Mouse (Mus musculus): ENCODE data around the gene Ppib. TPM values are rescaled to one million over a fixed set of nuclear protein-coding genes. Genes with fewer than 3 reads are reported as not detected.
A peak's percentile ranks its signal among the peaks of the same experiment; 100 is the strongest.

The Ppib gene
- polyA plus RNA-seq (2015; fragmentation: Nextera tagmentation; extraction: Ambion mirVana) = 577 and 650 TPM in 2 replicates

DNA sequence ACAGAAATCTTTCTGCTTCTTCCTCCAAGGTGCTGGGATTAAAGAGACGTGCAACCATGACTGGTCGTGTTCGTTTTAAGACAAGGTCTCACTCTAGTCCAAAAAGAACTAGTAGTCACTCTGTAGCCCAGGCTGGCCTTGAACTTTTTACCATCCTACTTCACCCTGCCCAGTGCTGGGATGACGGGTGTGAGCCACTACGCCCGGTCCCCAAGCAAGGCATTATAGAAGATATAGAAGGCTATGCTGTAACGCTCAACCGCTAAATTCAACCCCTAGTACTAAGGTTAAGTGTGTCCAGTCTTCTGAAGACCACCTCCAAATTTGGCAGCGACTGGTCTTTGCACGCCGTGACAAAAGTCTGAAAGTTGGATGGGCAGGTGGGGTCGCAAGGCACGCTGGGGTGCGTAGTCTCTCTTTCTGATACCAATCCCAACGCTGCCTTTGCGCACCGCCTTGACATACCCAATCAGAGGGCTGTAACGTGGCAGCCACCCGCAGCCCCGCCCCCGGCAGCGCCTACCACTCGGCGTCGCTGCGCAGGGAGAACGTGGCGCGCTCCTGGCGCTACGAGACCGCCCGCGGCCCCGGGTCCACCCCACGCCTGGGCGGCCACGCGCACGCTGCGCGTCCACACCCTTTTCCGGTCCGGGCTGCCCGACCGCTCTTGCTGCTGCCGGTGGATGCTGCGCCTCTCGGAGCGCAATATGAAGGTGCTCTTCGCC lies at the start of gene Ppib:
TSS of gene Ppib (plus strand) at position 640 of the 725 bp plus-strand sequence.
- DNase-seq (ENCODE audit: low spot score) (peak; percentile 99), ATAC-seq (peak; percentile 100)
- Histone ChIP-seq H3K27ac (ENCODE audit: low read length) (peak within 1 kb of the TSS; percentile 86), H3K9ac (replicated peaks; ENCODE audit: low read depth) (peak within 1 kb of the TSS; percentile 78), H3K27me3 (replicated peaks; ENCODE audit: insufficient read depth, low read length) (no peaks in the 10 kb centered on the region), H3K9me3 (ENCODE audit: low read length) (no peaks in the 10 kb centered on the region), H3K4me2 (replicated peaks; ENCODE audit: low read depth, low read length) (peak within 1 kb of the TSS; percentile 72), H3K4me1 (ENCODE audit: insufficient read depth, low read depth, low read length) (peaks cover 8% of the 10 kb centered on the region; the same call in 1 of the 2 replicates), H3K4me3 (ENCODE audit: low read depth, low read length) (peak within 1 kb of the TSS; percentile 77), H3K36me3 (ENCODE audit: insufficient read depth, low read length) (peaks cover 7% of the 10 kb centered on the region; the same call in 1 of the 2 replicates)
- WGBS = 2% methylated on average over 41 of the region's 51 CpGs
- TF ChIP-seq CTCF (IDR thresholded peaks at IDR 0.05) = peak; percentile 48
- no peak for TF ChIP-seq EP300 (IDR thresholded peaks at IDR 0.05)

DNA sequence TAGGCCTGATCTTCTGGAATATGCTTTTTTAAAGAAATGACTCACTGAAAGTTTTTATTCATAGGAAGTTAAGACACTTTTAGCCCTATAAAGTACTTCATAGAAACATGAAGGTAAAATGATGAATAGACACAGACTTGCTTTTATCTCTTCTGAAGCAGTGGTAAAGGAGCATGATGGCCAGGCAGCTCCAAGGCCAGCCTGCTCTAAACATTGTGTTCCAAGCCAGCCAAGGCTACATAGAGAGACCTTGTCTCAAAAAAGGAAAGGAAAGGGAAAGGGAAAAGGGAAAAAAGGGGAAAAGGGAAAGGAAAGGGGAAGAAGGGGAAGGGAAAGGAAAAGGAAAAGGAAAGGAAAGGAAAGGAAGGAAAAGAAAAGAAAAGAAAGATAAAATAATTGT lies 39.4 kb upstream of the Ppib start:
- peaks cover 12% of the 10 kb centered on the region; the same call in 1 of the 2 replicates for H3K36me3 ChIP-seq (ENCODE audit: insufficient read depth, low read length)
- ATAC-seq = no peak
- no peak for TF ChIP-seq CTCF (IDR thresholded peaks at IDR 0.05)
- no peak for TF ChIP-seq EP300 (IDR thresholded peaks at IDR 0.05)
- no peak overlapping the region for H3K4me3 ChIP-seq (ENCODE audit: low read depth, low read length)
- no peak for DNase-seq (ENCODE audit: low spot score)
- H3K4me1 ChIP-seq (ENCODE audit: insufficient read depth, low read depth, low read length) = no peaks in the 10 kb centered on the region
- H3K9ac ChIP-seq (replicated peaks; ENCODE audit: low read depth) = no peak overlapping the region
- no peak overlapping the region for H3K4me2 ChIP-seq (replicated peaks; ENCODE audit: low read depth, low read length)
- no peaks in the 10 kb centered on the region for H3K27me3 ChIP-seq (replicated peaks; ENCODE audit: insufficient read depth, low read length)
- H3K9me3 ChIP-seq (ENCODE audit: low read length) = no peaks in the 10 kb centered on the region
- no peak overlapping the region for H3K27ac ChIP-seq (ENCODE audit: low read length)

DNA sequence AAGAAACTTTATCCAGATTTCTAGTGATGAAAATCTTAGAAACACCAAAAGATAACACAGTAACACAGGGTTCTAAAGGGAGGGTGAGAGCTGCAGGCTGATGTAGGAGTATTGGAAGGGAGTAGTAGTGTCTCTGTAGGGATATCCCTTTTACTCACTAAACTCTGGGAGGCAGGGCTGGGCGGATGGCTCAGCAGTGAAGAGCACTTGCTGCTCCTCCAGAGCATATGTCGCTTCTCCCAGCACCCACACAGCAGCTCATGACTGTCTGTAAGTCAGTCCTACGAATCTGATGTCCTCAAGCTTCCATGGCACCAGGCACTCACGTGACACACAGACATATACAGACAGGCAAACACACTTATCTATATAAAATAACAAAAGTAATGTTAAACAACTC lies 21.9 kb upstream of the Ppib start:
- DNase-seq (ENCODE audit: low spot score) (no peak), ATAC-seq (no peak)
- H3K4me2 ChIP-seq (replicated peaks; ENCODE audit: low read depth, low read length) = no peak overlapping the region
- H3K9me3 ChIP-seq (ENCODE audit: low read length) = no peaks in the 10 kb centered on the region
- 82% methylated on average over 4 of the region's 4 CpGs for WGBS
- no peak for TF ChIP-seq CTCF (IDR thresholded peaks at IDR 0.05)
- TF ChIP-seq EP300 (IDR thresholded peaks at IDR 0.05) = no peak
- H3K27ac ChIP-seq (ENCODE audit: low read length) = no peak overlapping the region
- H3K4me1 ChIP-seq (ENCODE audit: insufficient read depth, low read depth, low read length) = no peaks in the 10 kb centered on the region
- H3K4me3 ChIP-seq (ENCODE audit: low read depth, low read length) = no peak overlapping the region
- H3K27me3 ChIP-seq (replicated peaks; ENCODE audit: insufficient read depth, low read length) = no peaks in the 10 kb centered on the region
- H3K9ac ChIP-seq (replicated peaks; ENCODE audit: low read depth) = no peak overlapping the region
- H3K36me3 ChIP-seq (ENCODE audit: insufficient read depth, low read length) = peaks cover 18% of the 10 kb centered on the region; the same call in 1 of the 2 replicates

DNA sequence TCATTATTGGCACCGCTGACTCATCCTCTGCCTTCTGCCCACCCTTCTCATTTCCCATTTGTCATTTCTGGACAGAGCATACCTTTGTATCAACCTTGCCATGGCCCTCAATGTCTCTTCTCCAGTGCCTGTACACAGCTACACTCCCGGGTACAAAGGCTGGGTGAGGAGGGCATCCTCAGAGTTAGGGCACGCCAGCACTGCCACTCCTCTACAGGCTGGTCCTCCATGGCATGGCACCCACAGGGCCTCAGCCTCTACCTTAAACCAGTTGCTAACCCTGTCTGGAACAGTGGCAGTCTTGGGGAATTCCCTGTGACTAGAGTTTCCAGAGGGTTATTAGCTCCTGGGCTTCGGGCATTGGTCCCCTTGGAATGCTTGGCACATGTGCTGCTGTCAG lies 21.4 kb upstream of the Ppib start:
- H3K4me1 ChIP-seq (ENCODE audit: insufficient read depth, low read depth, low read length) = no peaks in the 10 kb centered on the region
- DNase-seq (ENCODE audit: low spot score) (no peak), ATAC-seq (no peak)
- no peaks in the 10 kb centered on the region for H3K27me3 ChIP-seq (replicated peaks; ENCODE audit: insufficient read depth, low read length)
- no peak overlapping the region for H3K9ac ChIP-seq (replicated peaks; ENCODE audit: low read depth)
- H3K4me3 ChIP-seq (ENCODE audit: low read depth, low read length) = no peak overlapping the region
- H3K27ac ChIP-seq (ENCODE audit: low read length) = no peak overlapping the region
- TF ChIP-seq EP300 (IDR thresholded peaks at IDR 0.05) (no peak), CTCF (IDR thresholded peaks at IDR 0.05) (no peak)
- no peak overlapping the region for H3K4me2 ChIP-seq (replicated peaks; ENCODE audit: low read depth, low read length)
- H3K9me3 ChIP-seq (ENCODE audit: low read length) = no peaks in the 10 kb centered on the region
- 94% methylated on average over 4 of the region's 4 CpGs for WGBS
- H3K36me3 ChIP-seq (ENCODE audit: insufficient read depth, low read length) = peaks cover 18% of the 10 kb centered on the region; the same call in 1 of the 2 replicates

DNA sequence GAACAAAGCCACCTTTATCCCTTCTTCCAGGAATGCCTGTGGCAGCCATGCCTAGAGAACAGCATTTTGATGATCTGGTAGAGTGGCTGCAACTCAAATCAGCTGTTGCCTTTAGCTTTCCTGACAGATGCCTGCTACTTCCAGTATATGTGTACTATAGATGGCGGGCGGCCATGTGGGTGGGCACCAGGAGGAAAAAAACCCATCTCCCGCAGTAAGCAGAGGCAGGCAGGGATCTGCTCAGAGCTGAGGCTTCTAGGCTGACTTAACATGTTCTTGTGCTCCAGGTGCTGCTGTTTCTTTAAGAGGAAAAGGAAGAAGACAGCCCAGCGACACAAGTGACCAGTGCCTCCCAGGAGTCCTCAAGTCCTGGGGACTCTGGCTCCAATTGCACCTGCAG lies 20.7 kb upstream of the Ppib start:
- peaks cover 18% of the 10 kb centered on the region; the same call in 1 of the 2 replicates for H3K36me3 ChIP-seq (ENCODE audit: insufficient read depth, low read length)
- 79% methylated on average over 4 of the region's 4 CpGs for WGBS
- no peak for ATAC-seq

DNA sequence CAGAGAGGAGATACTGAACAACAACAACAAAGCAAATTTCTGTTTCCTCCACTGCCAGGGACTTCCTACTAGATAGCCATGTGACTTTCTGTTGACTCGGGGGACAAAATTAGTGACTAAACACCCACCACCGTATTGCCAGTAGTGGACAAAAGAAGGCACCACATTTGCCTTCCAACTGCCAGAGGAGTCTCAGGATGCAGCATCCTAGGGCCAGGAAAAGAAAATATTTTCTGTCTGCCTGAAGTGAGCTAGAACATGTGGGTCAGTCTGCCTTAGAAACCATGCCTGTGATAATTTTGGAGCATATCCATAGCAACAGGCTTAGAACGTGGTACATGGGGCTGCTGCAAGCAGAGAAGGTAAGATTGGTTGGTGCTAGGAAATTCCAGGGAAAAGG lies 19.2 kb upstream of the Ppib start:
- H3K9ac ChIP-seq (replicated peaks; ENCODE audit: low read depth) = no peak overlapping the region
- H3K4me3 ChIP-seq (ENCODE audit: low read depth, low read length) = no peak overlapping the region
- H3K4me1 ChIP-seq (ENCODE audit: insufficient read depth, low read depth, low read length) = no peaks in the 10 kb centered on the region
- H3K9me3 ChIP-seq (ENCODE audit: low read length) = no peaks in the 10 kb centered on the region
- H3K4me2 ChIP-seq (replicated peaks; ENCODE audit: low read depth, low read length) = no peak overlapping the region
- H3K27ac ChIP-seq (ENCODE audit: low read length) = no peak overlapping the region
- DNase-seq (ENCODE audit: low spot score) = no peak
- H3K36me3 ChIP-seq (ENCODE audit: insufficient read depth, low read length) = 0 out of 2 replicates have a peak, but pooled peaks cover 14% of the 10 kb centered on the region
- no peak for ATAC-seq
- TF ChIP-seq EP300 (IDR thresholded peaks at IDR 0.05) = no peak
- no peak for TF ChIP-seq CTCF (IDR thresholded peaks at IDR 0.05)
- H3K27me3 ChIP-seq (replicated peaks; ENCODE audit: insufficient read depth, low read length) = no peaks in the 10 kb centered on the region
- WGBS = 78% methylated on average over 3 of the region's 3 CpGs

More for the DNA sequence above, 20.7 kb upstream of the Ppib start:
- no peak overlapping the region for H3K4me2 ChIP-seq (replicated peaks; ENCODE audit: low read depth, low read length)
- TF ChIP-seq CTCF (IDR thresholded peaks at IDR 0.05) (no peak), EP300 (IDR thresholded peaks at IDR 0.05) (no peak)
- no peaks in the 10 kb centered on the region for H3K27me3 ChIP-seq (replicated peaks; ENCODE audit: insufficient read depth, low read length)
- H3K9me3 ChIP-seq (ENCODE audit: low read length) = no peaks in the 10 kb centered on the region
- no peak for DNase-seq (ENCODE audit: low spot score)
- H3K4me1 ChIP-seq (ENCODE audit: insufficient read depth, low read depth, low read length) = no peaks in the 10 kb centered on the region
- no peak overlapping the region for H3K9ac ChIP-seq (replicated peaks; ENCODE audit: low read depth)
- no peak overlapping the region for H3K27ac ChIP-seq (ENCODE audit: low read length)
- H3K4me3 ChIP-seq (ENCODE audit: low read depth, low read length) = no peak overlapping the region

Measured in lung, postnatal 0 days (tissue).